Mouse (Mus musculus): ENCODE measurements at regions not wholly inside any gene's neighbourhood (a gene's known extent, or its start where the extent isn't known, plus 50 kb on each side); places are given as distances from the start of the nearest gene placed in this dataset.

DNA sequence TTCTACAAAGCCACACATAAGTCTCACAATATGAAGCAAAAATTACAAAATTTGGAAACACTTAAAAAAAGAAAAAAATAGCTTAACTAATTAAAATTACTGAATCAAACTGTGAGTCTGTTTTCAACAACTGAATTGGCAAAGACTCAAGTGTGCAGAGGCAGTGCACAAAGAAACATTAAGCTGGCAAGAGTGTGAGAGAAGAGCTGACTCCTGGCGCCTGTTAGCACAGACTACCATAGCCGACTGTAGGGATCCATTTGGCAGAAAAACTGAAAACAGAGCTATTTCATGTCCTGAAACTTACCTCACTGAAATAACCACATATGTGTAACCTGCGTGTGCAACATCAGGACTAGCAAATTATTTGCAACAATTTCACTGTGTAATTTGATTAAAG, 746.4 kb upstream of the Cypt12 start:
- no peaks in the 10 kb centered on the region for H3K36me3 ChIP-seq (ENCODE audit: control insufficient read depth, insufficient read depth)
- no peak overlapping the region for H3K4me2 ChIP-seq (ENCODE audit: low read length)
- H3K27ac ChIP-seq (ENCODE audit: low read length), result no peak overlapping the region
- H3K9me3 ChIP-seq (ENCODE audit: control insufficient read depth, low read length), result no peaks in the 10 kb centered on the region
- peak; percentile 79 for ATAC-seq
- H3K4me3 ChIP-seq (replicated peaks; ENCODE audit: low read length), result no peak overlapping the region
- 39% methylated on average over 3 of the region's 3 CpGs for WGBS
- no peaks in the 10 kb centered on the region for H3K27me3 ChIP-seq (replicated peaks; ENCODE audit: control insufficient read depth, insufficient read depth, low read length)
- no peak overlapping the region; the same call in 1 of the 2 replicates for H3K9ac ChIP-seq (replicated peaks; ENCODE audit: low read depth, low read length)
- no peaks in the 10 kb centered on the region for H3K4me1 ChIP-seq (replicated peaks; ENCODE audit: control insufficient read depth, insufficient read depth, low read length)

DNA sequence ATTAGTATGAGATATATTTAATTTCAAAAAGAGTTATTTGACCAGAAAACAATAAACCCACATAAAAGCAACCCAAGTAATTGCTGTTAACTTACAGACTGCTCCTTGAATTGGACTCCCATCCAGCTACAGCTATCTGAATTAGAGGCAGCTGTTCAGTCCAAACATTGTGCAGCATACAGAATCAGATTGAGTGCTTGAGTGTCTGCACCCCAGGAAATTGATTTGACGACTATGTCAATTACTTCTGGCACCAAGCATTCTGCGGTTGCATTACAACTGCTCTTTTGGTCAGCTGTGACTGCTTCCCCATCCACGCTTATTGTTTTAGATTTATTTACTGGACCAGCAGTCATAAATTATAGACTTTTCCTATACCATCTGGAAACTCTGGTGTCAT, 734.2 kb upstream of the Cypt12 start:
- 62% methylated on average over 3 of the region's 3 CpGs for WGBS

DNA sequence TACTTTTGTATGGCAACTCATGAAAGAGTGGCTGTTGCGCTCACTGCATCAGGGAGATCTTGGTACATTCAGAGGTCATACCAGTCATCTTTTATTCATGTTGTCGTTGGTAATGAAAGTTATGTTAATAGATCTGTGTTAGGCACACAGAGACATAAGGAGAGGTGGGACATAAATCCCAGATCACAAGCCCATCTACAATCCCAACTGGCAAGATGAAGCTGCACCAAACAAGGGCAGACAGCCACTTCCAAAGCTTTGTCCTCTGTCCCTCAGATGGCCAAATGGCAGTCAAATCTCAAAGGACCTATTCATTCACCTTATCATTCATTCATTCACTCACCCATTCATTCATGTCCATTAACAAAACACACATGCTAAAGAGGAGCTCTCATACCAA, 731.4 kb upstream of the Cypt12 start:
- Histone ChIP-seq H3K9ac (replicated peaks; ENCODE audit: low read depth, low read length) (no peak overlapping the region), H3K9me3 (ENCODE audit: control insufficient read depth, low read length) (no peaks in the 10 kb centered on the region), H3K4me1 (replicated peaks; ENCODE audit: control insufficient read depth, insufficient read depth, low read length) (no peaks in the 10 kb centered on the region), H3K36me3 (ENCODE audit: control insufficient read depth, insufficient read depth) (no peaks in the 10 kb centered on the region), H3K4me3 (replicated peaks; ENCODE audit: low read length) (no peak overlapping the region), H3K27ac (ENCODE audit: low read length) (no peak overlapping the region), H3K27me3 (replicated peaks; ENCODE audit: control insufficient read depth, insufficient read depth, low read length) (no peaks in the 10 kb centered on the region), H3K4me2 (ENCODE audit: low read length) (no peak overlapping the region)
- ATAC-seq, result no peak
- WGBS, result 64% methylated on average over 2 of the region's 2 CpGs

More for the DNA sequence above, 734.2 kb upstream of the Cypt12 start:
- no peak; the same call in 1 of the 2 replicates for ATAC-seq
- Histone ChIP-seq H3K36me3 (ENCODE audit: control insufficient read depth, insufficient read depth) (no peaks in the 10 kb centered on the region), H3K27ac (ENCODE audit: low read length) (no peak overlapping the region), H3K9me3 (ENCODE audit: control insufficient read depth, low read length) (no peaks in the 10 kb centered on the region), H3K27me3 (replicated peaks; ENCODE audit: control insufficient read depth, insufficient read depth, low read length) (no peaks in the 10 kb centered on the region), H3K4me1 (replicated peaks; ENCODE audit: control insufficient read depth, insufficient read depth, low read length) (no peaks in the 10 kb centered on the region), H3K4me2 (ENCODE audit: low read length) (no peak overlapping the region), H3K4me3 (replicated peaks; ENCODE audit: low read length) (no peak overlapping the region), H3K9ac (replicated peaks; ENCODE audit: low read depth, low read length) (no peak overlapping the region)

DNA sequence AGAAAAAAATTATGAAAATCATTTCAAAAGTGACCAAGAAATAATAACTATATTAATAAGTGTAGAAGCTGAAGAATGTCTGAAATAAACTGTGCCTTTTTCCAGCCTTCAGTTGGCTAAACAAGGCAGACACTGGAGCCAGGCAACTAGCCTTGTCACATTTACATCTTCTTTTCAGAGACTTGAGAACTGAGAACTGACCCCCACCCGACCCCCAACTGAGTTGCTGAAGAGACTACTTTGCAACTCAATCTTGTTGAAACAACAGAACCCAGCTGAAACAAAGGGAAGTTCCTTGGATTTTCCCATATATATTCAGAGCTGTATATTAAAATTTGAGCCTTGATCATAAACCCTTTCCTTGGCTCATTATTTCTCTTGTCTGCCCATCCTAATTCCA, 709.8 kb upstream of the Cypt12 start:
- Histone ChIP-seq H3K4me2 (ENCODE audit: low read length) (no peak overlapping the region), H3K36me3 (ENCODE audit: control insufficient read depth, insufficient read depth) (no peaks in the 10 kb centered on the region), H3K9me3 (ENCODE audit: control insufficient read depth, low read length) (no peaks in the 10 kb centered on the region), H3K27ac (ENCODE audit: low read length) (no peak overlapping the region), H3K27me3 (replicated peaks; ENCODE audit: control insufficient read depth, insufficient read depth, low read length) (no peaks in the 10 kb centered on the region), H3K4me1 (replicated peaks; ENCODE audit: control insufficient read depth, insufficient read depth, low read length) (no peaks in the 10 kb centered on the region), H3K4me3 (replicated peaks; ENCODE audit: low read length) (no peak overlapping the region), H3K9ac (replicated peaks; ENCODE audit: low read depth, low read length) (no peak overlapping the region)
- 13% methylated on average over 1 of the region's 1 CpGs for WGBS
- no peak for ATAC-seq

DNA sequence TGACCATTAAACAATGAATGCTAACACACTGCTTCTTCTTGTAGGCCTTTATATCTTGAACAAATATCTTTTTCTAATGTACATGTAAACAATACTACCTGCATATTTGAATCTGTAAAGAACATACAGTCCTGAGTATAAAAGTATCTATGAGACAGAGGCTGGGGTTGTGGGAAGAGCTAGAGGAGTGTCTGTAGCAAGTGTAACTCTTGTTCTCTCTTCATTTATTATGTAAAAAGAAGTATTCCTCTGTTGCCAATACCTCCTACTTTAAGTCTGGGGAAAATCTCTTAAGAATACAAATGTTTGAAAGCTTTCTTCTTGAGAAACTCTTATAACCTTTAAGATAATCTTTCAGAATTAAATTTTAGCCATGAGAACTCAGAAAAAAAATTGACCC, 689.8 kb upstream of the Cypt12 start:
- no peak for ATAC-seq

DNA sequence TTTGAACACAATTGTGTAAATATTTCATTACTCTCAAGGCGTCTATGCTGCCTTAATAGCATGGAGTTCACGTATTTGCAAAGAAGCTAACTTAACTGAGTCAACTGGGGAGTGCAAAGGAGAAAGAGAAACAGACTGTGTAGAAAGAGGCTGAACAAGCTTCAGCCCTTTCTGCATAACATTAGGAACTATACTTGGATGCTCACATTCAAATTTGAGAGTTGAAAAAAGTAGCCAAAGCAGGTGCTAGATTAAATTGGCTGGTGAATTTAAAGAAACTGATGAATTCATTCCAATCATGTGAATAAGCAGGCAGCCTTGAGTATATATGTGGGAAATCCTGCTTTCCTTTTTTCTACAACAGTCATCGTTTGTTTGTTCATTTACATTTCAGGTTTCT, 689.1 kb upstream of the Cypt12 start:
- no peaks in the 10 kb centered on the region for H3K36me3 ChIP-seq (ENCODE audit: control insufficient read depth, insufficient read depth)
- no peak overlapping the region for H3K4me3 ChIP-seq (replicated peaks; ENCODE audit: low read length)
- WGBS, result 75% methylated on average over 3 of the region's 3 CpGs
- H3K9me3 ChIP-seq (ENCODE audit: control insufficient read depth, low read length), result no peaks in the 10 kb centered on the region
- H3K27ac ChIP-seq (ENCODE audit: low read length), result no peak overlapping the region
- no peak overlapping the region for H3K9ac ChIP-seq (replicated peaks; ENCODE audit: low read depth, low read length)
- ATAC-seq, result no peak
- no peaks in the 10 kb centered on the region for H3K27me3 ChIP-seq (replicated peaks; ENCODE audit: control insufficient read depth, insufficient read depth, low read length)
- no peak overlapping the region for H3K4me2 ChIP-seq (ENCODE audit: low read length)
- H3K4me1 ChIP-seq (replicated peaks; ENCODE audit: control insufficient read depth, insufficient read depth, low read length), result no peaks in the 10 kb centered on the region

More for the DNA sequence above, 689.8 kb upstream of the Cypt12 start:
- H3K36me3 ChIP-seq (ENCODE audit: control insufficient read depth, insufficient read depth), result no peaks in the 10 kb centered on the region
- H3K4me1 ChIP-seq (replicated peaks; ENCODE audit: control insufficient read depth, insufficient read depth, low read length), result no peaks in the 10 kb centered on the region
- no peaks in the 10 kb centered on the region for H3K27me3 ChIP-seq (replicated peaks; ENCODE audit: control insufficient read depth, insufficient read depth, low read length)
- no peaks in the 10 kb centered on the region for H3K9me3 ChIP-seq (ENCODE audit: control insufficient read depth, low read length)
- no peak overlapping the region for H3K4me3 ChIP-seq (replicated peaks; ENCODE audit: low read length)
- no peak overlapping the region for H3K9ac ChIP-seq (replicated peaks; ENCODE audit: low read depth, low read length)
- no peak overlapping the region for H3K27ac ChIP-seq (ENCODE audit: low read length)
- no peak overlapping the region for H3K4me2 ChIP-seq (ENCODE audit: low read length)

DNA sequence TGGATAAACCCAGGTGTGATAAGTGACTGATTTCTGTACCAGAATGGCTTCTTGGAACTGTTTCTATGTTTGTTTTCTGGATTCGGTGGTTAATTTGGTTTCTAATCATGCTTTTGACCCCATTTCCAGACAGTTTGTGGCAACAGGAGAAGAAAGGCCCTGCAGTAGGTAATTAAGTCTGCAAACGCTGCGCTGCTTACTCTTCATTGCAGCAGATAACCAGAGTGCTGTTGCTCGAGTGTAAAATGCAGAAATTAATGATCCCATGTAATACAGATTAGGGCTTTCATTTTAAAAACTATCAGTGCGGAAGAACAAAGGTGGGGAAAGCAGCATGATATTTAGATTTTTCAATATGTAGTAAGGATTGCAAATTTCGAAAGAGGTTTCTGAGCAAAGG, 667.0 kb upstream of the Cypt12 start:
- Histone ChIP-seq H3K4me3 (replicated peaks; ENCODE audit: low read length) (no peak overlapping the region), H3K36me3 (ENCODE audit: control insufficient read depth, insufficient read depth) (no peaks in the 10 kb centered on the region), H3K4me2 (ENCODE audit: low read length) (no peak overlapping the region), H3K9ac (replicated peaks; ENCODE audit: low read depth, low read length) (no peak overlapping the region), H3K27me3 (replicated peaks; ENCODE audit: control insufficient read depth, insufficient read depth, low read length) (no peaks in the 10 kb centered on the region), H3K27ac (ENCODE audit: low read length) (no peak overlapping the region), H3K9me3 (ENCODE audit: control insufficient read depth, low read length) (no peaks in the 10 kb centered on the region), H3K4me1 (replicated peaks; ENCODE audit: control insufficient read depth, insufficient read depth, low read length) (0 out of 2 replicates have a peak, but pooled peaks cover 3% of the 10 kb centered on the region)
- WGBS, result 9% methylated on average over 6 of the region's 6 CpGs
- ATAC-seq, result peak; percentile 57; the same call in 1 of the 2 replicates

DNA sequence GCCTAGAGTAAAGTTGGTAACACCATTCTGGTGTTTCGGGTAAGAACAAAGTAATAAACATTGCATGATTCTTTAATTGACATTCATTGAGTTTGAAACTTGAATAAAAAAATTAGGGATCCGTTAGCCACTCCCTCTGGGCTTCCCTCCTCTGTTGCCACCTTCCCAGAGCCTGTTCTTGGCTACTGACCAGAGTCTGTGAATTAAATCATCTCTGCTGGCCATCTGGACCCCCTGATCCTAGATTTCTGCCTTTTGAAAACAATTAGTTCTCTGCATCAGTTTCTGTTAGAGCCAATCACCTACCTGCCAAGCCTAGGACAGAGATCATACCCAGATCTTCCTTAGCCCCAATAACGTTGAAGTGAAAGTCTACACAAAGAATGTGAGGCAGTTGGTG, 665.3 kb upstream of the Cypt12 start:
- 80% methylated on average over 3 of the region's 3 CpGs for WGBS
- no peak overlapping the region for H3K9ac ChIP-seq (replicated peaks; ENCODE audit: low read depth, low read length)
- H3K27ac ChIP-seq (ENCODE audit: low read length), result no peak overlapping the region
- H3K4me2 ChIP-seq (ENCODE audit: low read length), result no peak overlapping the region
- no peak for ATAC-seq
- H3K36me3 ChIP-seq (ENCODE audit: control insufficient read depth, insufficient read depth), result no peaks in the 10 kb centered on the region
- no peak overlapping the region for H3K4me3 ChIP-seq (replicated peaks; ENCODE audit: low read length)
- 0 out of 2 replicates have a peak, but pooled peaks cover 3% of the 10 kb centered on the region for H3K4me1 ChIP-seq (replicated peaks; ENCODE audit: control insufficient read depth, insufficient read depth, low read length)
- H3K9me3 ChIP-seq (ENCODE audit: control insufficient read depth, low read length), result no peaks in the 10 kb centered on the region
- no peaks in the 10 kb centered on the region for H3K27me3 ChIP-seq (replicated peaks; ENCODE audit: control insufficient read depth, insufficient read depth, low read length)

DNA sequence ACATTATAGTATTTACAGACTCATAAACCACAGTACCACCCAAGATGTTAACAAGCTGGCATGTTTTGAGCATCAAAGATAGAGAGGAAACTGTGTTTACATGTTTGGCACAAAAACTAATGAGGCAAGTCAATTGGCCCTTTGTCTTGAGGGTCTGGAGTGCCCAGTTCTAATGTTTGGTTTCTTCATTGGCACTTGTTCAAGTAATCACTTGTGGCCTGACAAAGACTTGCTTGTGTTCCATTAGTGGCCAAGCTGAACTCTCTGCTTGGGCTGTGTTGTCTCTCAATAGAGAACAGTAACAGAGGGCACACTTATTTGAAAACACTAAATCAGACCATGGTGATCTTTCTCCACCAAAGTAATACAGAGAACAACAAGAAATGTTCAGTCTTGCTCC, 630.7 kb upstream of the Cypt12 start:
- Histone ChIP-seq H3K27me3 (replicated peaks; ENCODE audit: control insufficient read depth, insufficient read depth, low read length) (no peaks in the 10 kb centered on the region), H3K9ac (replicated peaks; ENCODE audit: low read depth, low read length) (no peak overlapping the region), H3K9me3 (ENCODE audit: control insufficient read depth, low read length) (no peaks in the 10 kb centered on the region), H3K36me3 (ENCODE audit: control insufficient read depth, insufficient read depth) (no peaks in the 10 kb centered on the region), H3K4me3 (replicated peaks; ENCODE audit: low read length) (no peak overlapping the region), H3K27ac (ENCODE audit: low read length) (no peak overlapping the region), H3K4me2 (ENCODE audit: low read length) (no peak overlapping the region), H3K4me1 (replicated peaks; ENCODE audit: control insufficient read depth, insufficient read depth, low read length) (no peaks in the 10 kb centered on the region)
- peak; percentile 34; the same call in 1 of the 2 replicates for ATAC-seq

DNA sequence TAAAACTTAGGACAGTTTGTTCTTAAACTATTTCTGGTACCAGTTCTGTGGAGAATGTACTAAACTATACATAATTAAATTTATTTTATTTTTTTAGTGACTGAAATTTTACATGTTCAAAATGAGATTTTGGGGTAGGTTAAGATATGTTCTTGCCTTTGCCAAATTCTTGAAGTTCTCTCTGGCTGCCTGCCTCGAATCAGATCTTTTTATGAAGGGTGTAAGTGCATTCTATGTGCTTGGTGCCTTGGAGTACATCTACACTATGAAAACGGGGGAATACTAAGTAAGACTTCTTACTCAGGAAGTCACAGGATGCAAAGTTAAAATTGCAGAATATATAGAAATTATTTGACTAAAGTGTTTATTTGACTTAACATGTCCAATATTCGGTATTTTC, 629.8 kb upstream of the Cypt12 start:
- Histone ChIP-seq H3K4me2 (ENCODE audit: low read length) (no peak overlapping the region), H3K27ac (ENCODE audit: low read length) (no peak overlapping the region), H3K4me1 (replicated peaks; ENCODE audit: control insufficient read depth, insufficient read depth, low read length) (no peaks in the 10 kb centered on the region), H3K9ac (replicated peaks; ENCODE audit: low read depth, low read length) (no peak overlapping the region), H3K4me3 (replicated peaks; ENCODE audit: low read length) (no peak overlapping the region), H3K36me3 (ENCODE audit: control insufficient read depth, insufficient read depth) (no peaks in the 10 kb centered on the region), H3K9me3 (ENCODE audit: control insufficient read depth, low read length) (no peaks in the 10 kb centered on the region), H3K27me3 (replicated peaks; ENCODE audit: control insufficient read depth, insufficient read depth, low read length) (no peaks in the 10 kb centered on the region)
- WGBS, result 77% methylated on average over 3 of the region's 3 CpGs
- ATAC-seq, result no peak
